Mouse (Mus musculus): ENCODE measurements at regions not wholly inside any gene's neighbourhood (a gene's known extent, or its start where the extent isn't known, plus 50 kb on each side); places are given as distances from the start of the nearest gene placed in this dataset.

DNA sequence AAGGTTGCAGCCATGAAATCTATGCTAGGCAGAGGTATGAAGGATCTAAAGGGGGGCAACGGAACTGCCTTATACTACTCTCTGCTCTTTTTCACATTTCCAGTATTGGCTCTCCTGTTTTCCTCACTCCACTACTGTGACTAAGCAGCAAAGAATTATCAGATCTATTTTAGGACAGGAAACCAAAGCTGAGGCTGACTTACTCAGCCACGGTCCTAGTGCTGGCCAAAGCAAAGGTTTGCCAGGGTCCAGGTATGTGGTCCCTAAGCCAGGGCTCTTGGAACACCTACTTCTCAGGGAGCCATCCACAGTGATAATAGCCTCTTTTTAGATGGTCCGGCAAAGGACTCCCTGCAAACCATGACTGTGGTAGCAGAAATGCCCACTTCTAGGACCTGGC is 195.6 kb upstream of the Gm21798 start:
- DNase-seq (ENCODE audit: low spot score), result no peak
- no peak overlapping the region for H3K4me2 ChIP-seq (replicated peaks; ENCODE audit: low read depth, low read length)
- H3K9me3 ChIP-seq (ENCODE audit: control insufficient read depth, low read length), result no peaks in the 10 kb centered on the region
- no peak overlapping the region for H3K27ac ChIP-seq (ENCODE audit: low read depth, low read length)
- no peak overlapping the region for H3K4me3 ChIP-seq (ENCODE audit: low read depth, low read length)
- H3K27me3 ChIP-seq (ENCODE audit: control insufficient read depth, insufficient read depth, low read length), result no peaks in the 10 kb centered on the region
- ATAC-seq (ENCODE audit: low FRiP score), result no peak
- no peaks in the 10 kb centered on the region for H3K4me1 ChIP-seq (replicated peaks; ENCODE audit: control insufficient read depth, insufficient read depth, low read length)
- H3K9ac ChIP-seq (ENCODE audit: low read depth, low read length), result no peak overlapping the region
- H3K36me3 ChIP-seq (ENCODE audit: control insufficient read depth, insufficient read depth, low read length), result no peaks in the 10 kb centered on the region
- 90% methylated on average over 3 of the region's 3 CpGs for WGBS

DNA sequence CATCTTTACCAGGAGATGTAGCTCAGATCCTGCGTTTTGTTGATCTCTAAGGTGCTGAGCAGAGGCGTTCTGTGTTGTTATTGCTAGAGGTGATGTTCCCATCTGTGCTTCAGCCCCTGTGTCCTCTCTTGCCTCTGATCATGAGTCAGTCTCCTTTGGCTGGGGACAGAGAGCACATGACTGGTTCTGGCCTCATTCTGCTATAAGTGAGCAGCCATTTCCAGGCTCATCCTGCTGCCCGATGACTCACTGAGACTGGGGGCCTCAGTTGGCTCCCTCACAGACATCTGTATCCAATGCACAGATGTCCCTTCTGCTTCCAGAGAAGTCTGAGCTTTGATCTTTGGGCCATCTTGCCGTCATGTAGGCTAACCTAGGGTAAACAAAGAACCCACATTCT is 194.9 kb upstream of the Gm21798 start:
- WGBS, result 79% methylated on average over 4 of the region's 4 CpGs
- no peaks in the 10 kb centered on the region for H3K9me3 ChIP-seq (ENCODE audit: control insufficient read depth, low read length)
- DNase-seq (ENCODE audit: low spot score) (no peak), ATAC-seq (ENCODE audit: low FRiP score) (no peak)
- H3K9ac ChIP-seq (ENCODE audit: low read depth, low read length), result no peak overlapping the region
- H3K4me3 ChIP-seq (ENCODE audit: low read depth, low read length), result no peak overlapping the region
- no peaks in the 10 kb centered on the region for H3K4me1 ChIP-seq (replicated peaks; ENCODE audit: control insufficient read depth, insufficient read depth, low read length)
- no peaks in the 10 kb centered on the region for H3K27me3 ChIP-seq (ENCODE audit: control insufficient read depth, insufficient read depth, low read length)
- H3K27ac ChIP-seq (ENCODE audit: low read depth, low read length), result no peak overlapping the region
- no peak overlapping the region for H3K4me2 ChIP-seq (replicated peaks; ENCODE audit: low read depth, low read length)
- H3K36me3 ChIP-seq (ENCODE audit: control insufficient read depth, insufficient read depth, low read length), result no peaks in the 10 kb centered on the region

DNA sequence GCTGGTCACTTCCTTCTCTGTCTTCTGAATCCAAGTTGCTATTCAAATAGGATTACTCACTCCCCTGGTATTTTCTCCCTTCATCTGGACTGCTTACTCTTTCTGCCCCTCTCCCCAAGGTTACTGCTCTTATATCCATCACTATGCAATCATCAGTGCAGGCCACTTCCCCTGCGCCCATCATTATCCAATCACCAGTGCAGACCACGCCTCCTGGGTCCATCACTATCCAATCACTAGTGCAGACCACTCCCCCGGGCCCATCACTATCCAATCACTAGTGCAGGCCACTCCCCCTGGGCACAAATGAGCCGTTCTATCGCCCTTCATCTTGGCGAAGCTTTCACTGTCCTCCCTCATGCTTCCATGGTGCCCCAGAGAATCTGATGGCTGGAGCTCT is 191.1 kb upstream of the Gm21798 start:
- ATAC-seq (ENCODE audit: low FRiP score) (0 out of 2 replicates have a peak, but pooled peaks have one; percentile 35), DNase-seq (ENCODE audit: low spot score) (no peak)
- no peak overlapping the region for H3K27ac ChIP-seq (ENCODE audit: low read depth, low read length)
- no peak overlapping the region for H3K4me3 ChIP-seq (ENCODE audit: low read depth, low read length)
- H3K36me3 ChIP-seq (ENCODE audit: control insufficient read depth, insufficient read depth, low read length), result no peaks in the 10 kb centered on the region
- H3K4me1 ChIP-seq (replicated peaks; ENCODE audit: control insufficient read depth, insufficient read depth, low read length), result no peaks in the 10 kb centered on the region
- no peak overlapping the region for H3K4me2 ChIP-seq (replicated peaks; ENCODE audit: low read depth, low read length)
- no peaks in the 10 kb centered on the region for H3K27me3 ChIP-seq (ENCODE audit: control insufficient read depth, insufficient read depth, low read length)
- H3K9me3 ChIP-seq (ENCODE audit: control insufficient read depth, low read length), result no peaks in the 10 kb centered on the region
- 87% methylated on average over 6 of the region's 6 CpGs for WGBS
- no peak overlapping the region for H3K9ac ChIP-seq (ENCODE audit: low read depth, low read length)

DNA sequence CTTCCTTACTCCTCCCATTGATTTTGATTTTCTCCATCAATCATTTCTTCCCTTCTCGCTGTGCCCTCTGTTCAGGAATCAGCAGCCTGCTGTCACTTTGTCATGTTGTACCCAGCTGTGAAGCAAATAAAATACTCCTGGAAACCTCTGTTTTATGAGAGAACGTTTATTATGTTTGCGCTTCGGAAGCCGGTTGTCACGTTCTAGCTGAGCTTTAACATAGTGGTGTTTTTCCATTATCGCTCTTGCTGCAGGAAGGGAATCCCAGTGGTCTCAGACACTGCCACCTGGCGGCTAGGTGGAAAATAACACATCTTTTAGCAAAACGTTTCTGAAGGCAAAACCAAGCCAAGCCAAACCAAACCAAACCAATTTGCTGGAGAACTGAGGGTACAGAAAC is 190.2 kb upstream of the Gm21798 start:
- Histone ChIP-seq H3K36me3 (ENCODE audit: control insufficient read depth, insufficient read depth, low read length) (no peaks in the 10 kb centered on the region), H3K9ac (ENCODE audit: low read depth, low read length) (no peak overlapping the region), H3K4me3 (ENCODE audit: low read depth, low read length) (no peak overlapping the region), H3K4me2 (replicated peaks; ENCODE audit: low read depth, low read length) (no peak overlapping the region), H3K9me3 (ENCODE audit: control insufficient read depth, low read length) (no peaks in the 10 kb centered on the region), H3K27ac (ENCODE audit: low read depth, low read length) (no peak overlapping the region), H3K4me1 (replicated peaks; ENCODE audit: control insufficient read depth, insufficient read depth, low read length) (no peaks in the 10 kb centered on the region), H3K27me3 (ENCODE audit: control insufficient read depth, insufficient read depth, low read length) (no peaks in the 10 kb centered on the region)
- ATAC-seq (ENCODE audit: low FRiP score) (no peak), DNase-seq (ENCODE audit: low spot score) (peak; percentile 84)
- WGBS, result 27% methylated on average over 9 of the region's 9 CpGs
